Mouse (Mus musculus): ENCODE measurements at regions not wholly inside any gene's neighbourhood (a gene's known extent, or its start where the extent isn't known, plus 50 kb on each side); places are given as distances from the start of the nearest gene placed in this dataset.

GRCm38 (mm10) chr5:106064366-106064765 lies 188.0 kb downstream of the Zfp326 start:
- DNase-seq (ENCODE audit: low spot score in 2 of 2) = no peak

GRCm38 (mm10) chr5:106062926-106063325 lies 186.6 kb downstream of the Zfp326 start:
- DNase-seq (ENCODE audit: low spot score in 2 of 2) = no peak

DNA sequence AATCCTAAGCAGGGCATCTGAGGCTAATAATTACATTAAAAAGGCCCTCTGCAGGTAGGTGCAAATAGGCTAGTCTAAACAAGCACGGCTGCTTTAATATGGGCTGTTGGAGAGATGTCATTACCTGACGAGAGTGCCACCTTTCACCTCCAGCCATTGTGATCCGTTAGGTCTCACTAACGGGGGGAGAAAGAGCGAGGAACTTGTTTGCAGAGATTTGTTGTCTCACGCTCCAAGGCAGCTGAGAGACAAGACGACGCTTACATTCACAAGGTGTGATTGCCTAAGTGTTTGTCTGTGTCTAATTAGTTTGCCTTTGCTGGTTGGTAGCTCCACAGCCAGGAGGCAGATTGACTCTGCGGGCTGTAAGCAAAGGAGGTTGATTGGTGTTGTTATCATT lies 180.3 kb downstream of the Zfp326 start:
- no peak for DNase-seq (ENCODE audit: low spot score in 2 of 2)

- peak; percentile 4 to 17 for DNase-seq (ENCODE audit: low spot score in 2 of 2)
These were observed 178.9 kb downstream of the Zfp326 start for GRCm38 (mm10) chr5:106055221-106055620.

DNA sequence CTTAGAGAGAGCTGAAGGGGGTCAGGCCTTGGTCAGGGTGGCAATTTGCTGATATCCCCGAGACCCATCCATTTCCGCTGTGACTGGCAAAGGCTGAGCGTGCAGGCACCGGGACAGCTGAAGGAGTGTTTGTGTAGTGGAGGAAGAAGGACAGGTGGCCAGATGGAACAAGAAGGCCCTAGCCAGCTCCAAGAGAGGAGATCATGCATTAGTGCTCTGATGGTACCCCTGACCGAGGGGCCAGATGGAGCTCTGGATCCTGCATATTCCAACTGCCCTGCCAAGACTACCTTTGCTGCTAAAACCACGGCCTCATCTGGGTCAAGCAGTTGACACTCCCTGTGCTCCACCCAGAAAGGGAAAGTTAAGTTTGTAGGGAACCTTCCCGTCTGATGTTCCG lies 174.7 kb downstream of the Zfp326 start:
- DNase-seq (ENCODE audit: low spot score in 2 of 2) = no peak

DNA sequence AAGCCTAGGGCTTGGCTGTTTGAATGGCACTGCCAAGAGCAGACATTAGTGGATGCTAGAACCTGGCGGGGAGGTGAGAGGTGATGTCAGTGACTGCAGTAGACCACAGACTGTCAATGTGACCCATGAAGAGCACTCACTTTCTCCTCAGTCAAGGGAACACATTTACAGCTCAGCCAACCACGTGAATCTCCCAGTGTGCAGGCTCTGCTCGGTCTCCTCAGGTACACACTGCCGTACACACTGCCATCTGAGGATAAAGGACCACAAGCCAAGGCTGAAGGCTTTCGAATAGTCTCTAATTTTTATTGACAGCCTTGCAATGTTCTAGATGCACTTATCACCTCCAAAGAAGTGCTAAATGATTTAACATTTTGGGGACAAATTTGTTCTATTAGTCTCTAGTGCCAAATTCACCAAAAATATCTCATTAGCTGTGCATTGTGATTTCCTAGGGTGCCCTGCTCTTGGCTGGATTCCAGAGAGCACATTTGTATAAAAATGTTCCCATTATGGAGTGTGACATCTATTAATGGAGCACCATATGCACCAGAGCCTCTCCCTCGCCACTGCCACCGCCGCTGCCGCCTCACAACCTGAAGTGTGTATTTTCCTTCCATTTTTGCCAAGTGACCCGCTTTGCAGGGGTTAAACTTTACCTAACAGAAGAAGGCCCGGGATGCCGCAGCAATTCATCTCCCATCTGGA lies 168.7 kb downstream of the Zfp326 start:
- no peak for DNase-seq (ENCODE audit: low spot score in 2 of 2)

- DNase-seq (ENCODE audit: low spot score in 2 of 2) = no peak
These were observed 162.0 kb downstream of the Zfp326 start for GRCm38 (mm10) chr5:106038321-106038720.

DNA sequence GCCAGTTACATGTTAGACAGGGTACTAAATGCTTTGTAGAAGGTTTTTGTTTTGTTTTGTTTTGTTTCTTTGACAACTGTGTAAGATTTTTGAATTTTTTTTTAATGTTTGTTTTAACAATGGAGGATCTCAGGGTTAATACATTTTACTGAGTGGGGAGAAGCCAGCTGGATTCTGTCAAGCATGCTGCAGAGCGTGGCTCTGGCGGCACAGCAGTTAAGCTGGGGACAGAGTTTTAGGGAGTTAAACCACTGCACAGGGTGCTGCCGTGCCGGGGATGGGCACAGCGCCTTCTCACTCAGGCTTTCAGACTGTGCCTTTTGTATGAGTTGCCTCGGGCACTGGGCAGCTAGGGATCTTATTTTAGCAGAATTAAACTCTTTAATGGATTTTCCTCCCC lies 159.8 kb downstream of the Zfp326 start:
- DNase-seq (ENCODE audit: low spot score in 2 of 2) = no peak

DNA sequence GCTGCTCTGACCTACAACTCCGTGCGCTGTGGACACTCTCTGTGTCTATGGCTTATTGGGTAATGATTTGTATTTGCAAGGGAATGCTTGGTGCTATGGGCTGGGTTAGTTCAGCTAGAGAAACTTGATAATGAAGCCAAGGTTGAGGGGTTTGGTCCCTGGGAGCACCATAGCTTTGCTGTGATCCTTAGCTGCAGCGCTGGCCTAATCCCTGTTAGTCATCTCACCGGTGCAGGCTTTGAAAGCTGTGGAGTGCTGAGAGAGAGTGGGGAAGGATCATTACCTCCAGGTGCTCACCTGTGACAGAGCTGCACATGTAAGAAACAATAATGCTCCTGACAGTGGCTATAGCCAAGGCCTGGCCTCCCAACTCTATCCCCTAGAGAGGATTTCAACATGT lies 156.6 kb downstream of the Zfp326 start:
- no peak for DNase-seq (ENCODE audit: low spot score in 2 of 2)

DNA sequence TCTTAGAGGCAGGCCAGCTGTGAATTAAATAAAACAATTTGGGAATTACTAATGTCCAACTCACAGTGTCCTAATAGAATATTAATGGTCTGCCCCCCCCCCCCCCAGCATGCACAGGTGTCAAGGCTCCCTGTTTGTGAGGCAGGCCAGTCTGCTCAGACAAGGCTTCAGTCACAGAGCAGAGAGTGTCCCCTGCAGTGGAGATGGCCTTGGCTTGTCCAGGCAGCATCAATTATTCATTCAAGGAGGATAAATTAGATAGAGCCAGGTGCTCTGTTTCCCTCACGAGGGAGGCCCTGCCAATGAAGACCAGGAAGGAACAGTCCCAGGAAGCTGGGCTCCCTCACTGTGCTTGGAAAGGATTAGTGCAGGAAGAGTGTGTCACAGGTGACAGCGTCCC lies 150.5 kb downstream of the Zfp326 start:
- no peak for DNase-seq (ENCODE audit: low spot score in 2 of 2)

DNA sequence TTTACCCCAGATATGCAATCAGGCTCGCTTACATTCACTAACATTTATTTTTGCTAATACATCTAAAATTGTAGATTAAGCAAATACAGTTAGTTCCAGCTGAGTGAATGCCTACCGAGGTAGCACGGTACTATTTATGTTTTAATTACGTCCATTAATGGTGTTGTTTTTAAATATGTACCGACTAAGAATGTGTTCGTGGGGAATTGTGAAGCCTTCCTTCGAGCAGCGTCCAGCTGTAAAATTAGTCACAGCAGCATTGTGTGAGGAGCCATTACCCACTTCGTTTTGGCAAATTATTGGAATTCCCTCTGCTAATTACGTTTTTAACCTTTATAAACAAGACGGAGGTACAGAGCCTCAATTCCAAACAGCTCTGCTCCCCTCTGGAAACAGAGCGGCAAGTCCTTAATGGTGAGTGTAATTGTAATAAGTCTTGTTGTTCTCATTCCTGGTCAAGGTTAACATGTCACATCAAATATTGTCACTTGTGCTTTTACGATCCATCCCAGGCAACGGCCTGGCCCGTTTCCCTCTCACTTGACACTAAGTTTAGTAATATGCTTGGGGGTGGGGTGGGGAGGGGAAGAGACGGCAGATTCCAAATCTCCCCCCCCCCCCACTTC lies 128.0 kb downstream of the Zfp326 start:
- DNase-seq (ENCODE audit: low spot score in 2 of 2) = no peak

- no peak for DNase-seq (ENCODE audit: low spot score in 2 of 2)
These were observed 127.2 kb downstream of the Zfp326 start for GRCm38 (mm10) chr5:106003321-106004291.

DNA sequence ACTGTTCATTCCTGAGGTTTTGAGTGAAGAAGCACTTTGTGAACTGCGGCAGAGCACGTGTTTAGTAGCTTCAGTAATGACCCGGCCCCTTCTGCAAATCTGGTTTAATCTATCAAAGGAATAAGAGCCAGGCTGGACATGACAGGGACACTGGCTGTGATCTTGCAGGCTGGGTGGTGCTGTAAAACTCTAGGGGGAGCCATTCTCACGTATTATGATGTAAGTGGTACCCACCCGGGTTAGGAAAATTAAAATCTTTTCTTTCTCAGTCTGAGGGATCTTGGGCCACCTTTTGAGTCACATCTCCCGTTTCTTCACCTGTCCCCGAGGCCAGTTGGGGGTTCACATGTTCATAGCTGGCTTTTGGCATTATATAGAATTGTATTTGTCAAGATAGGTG lies 126.0 kb downstream of the Zfp326 start:
- no peak for DNase-seq (ENCODE audit: low spot score in 2 of 2)

DNA sequence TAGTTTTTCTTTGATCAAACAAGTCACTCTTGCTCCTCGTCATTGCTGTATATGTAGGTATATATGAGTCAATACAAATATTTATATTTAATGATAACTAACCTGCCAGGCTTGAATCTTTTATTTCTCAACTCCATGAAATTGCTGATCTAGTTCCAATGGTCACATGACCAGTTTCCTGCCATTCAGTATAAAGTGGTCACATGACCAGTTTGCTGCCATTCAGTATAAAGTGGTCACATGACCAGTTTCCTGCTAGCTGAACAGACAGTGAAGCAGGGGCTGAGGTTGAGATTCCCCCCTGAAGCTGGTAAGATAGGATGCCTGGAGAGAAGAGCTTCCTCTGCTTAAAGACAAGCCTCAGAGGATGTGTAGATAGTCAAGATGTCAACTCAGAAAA lies 117.9 kb downstream of the Zfp326 start:
- no peak for DNase-seq (ENCODE audit: low spot score in 2 of 2)

DNA sequence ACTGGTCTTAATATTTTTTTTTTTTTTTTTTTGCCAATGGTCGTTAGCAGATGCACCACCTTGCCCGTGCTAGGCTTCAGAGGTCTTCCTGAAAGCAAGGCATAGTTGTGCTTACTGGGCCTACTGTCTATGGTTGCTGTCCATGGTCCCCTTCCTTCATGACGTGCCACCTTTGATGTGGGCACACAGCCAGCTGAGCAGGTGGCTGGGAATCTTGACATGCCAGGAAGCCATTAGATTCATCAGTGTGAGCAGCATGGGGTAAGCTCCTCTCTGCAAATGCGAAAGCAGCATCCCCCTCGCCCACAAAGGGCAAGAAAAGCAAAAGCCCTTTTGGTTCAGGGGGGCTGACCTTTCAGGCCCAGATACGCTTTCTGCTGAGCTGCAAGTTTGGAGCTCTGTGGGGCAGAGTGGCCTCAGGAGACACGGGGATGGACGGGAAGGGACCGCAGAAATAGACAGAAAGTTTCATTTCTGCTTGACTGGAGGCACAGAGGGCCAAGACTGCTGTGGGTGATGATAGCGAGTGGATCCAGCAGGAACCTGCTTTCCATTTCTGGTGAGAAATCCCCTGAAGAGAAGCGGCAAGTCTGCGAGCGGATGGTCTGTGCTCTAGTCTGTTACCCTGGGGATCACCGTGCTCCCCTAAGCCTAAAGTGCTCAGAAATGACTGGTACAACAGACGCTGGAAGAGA lies 116.8 kb downstream of the Zfp326 start:
- no peak for DNase-seq (ENCODE audit: low spot score in 2 of 2)

GRCm38 (mm10) chr5:105990777-105991176 lies 114.4 kb downstream of the Zfp326 start:
- no peak for DNase-seq (ENCODE audit: low spot score in 2 of 2)

GRCm38 (mm10) chr5:105986401-105986800 lies 110.0 kb downstream of the Zfp326 start:
- peak; percentile 44 to 55 for DNase-seq (ENCODE audit: low spot score in 2 of 2)

- DNase-seq (ENCODE audit: low spot score in 2 of 2) = peak in 1 of 2 experiments; percentile 14
These were observed 106.8 kb downstream of the Zfp326 start for GRCm38 (mm10) chr5:105983131-105983530.

DNA sequence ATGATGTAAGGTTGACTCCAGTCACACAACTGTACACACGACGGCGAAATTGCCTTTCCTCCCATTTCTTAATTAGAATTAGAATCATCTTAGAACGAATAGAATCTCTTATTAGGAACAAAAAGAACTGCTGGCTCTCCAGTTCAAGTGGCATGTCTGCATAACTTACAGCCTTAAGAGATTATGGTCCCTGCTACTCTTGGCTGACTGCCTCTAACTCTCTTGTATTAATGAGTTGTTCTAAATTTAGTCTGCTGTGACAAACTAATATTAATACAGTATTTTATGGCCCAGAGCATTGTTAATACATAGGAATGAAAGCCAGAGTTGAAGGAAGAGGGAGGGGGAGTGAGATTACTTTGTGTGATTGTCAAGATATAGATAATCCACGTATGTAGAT lies 100.4 kb downstream of the Zfp326 start:
- DNase-seq (ENCODE audit: low spot score in 2 of 2) = no peak

- no peak for DNase-seq (ENCODE audit: low spot score in 2 of 2)
These were observed 99.7 kb downstream of the Zfp326 start for GRCm38 (mm10) chr5:105976076-105976475.

GRCm38 (mm10) chr5:105975275-105976011 lies 99.1 kb downstream of the Zfp326 start:
- DNase-seq (ENCODE audit: low spot score in 2 of 2) = no peak
